Mouse (Mus musculus): Measurements from ENCODE around the gene Acsbg1. TPM values are rescaled to one million over a fixed set of nuclear protein-coding genes. Genes with fewer than 3 reads are reported as not detected.

The Acsbg1 gene
- total RNA-seq, 2 experiments from 2014 or later = 288 to 304 TPM

DNA sequence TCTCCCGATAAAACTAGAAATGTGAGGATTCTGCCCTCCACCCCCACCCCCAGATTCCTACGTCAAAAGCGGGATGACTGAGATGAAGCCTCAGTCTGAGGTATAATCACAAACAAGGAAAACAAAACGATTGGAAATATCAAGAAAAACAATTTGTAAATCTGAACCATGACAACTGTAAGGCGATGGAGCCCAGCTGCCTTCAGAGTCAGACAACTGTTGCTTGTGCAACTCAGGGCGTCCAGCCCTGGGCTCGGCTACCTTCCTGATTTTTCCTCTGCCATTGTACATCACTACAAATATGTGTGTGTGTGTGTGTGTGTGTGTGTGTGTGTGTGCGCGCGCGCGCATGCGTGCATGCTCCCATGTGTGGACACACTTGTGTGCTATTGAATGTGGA, 12.2 kb upstream of the Acsbg1 start:
- no peak for DNase-seq (ENCODE audit: low spot score in 2 of 2)

DNA sequence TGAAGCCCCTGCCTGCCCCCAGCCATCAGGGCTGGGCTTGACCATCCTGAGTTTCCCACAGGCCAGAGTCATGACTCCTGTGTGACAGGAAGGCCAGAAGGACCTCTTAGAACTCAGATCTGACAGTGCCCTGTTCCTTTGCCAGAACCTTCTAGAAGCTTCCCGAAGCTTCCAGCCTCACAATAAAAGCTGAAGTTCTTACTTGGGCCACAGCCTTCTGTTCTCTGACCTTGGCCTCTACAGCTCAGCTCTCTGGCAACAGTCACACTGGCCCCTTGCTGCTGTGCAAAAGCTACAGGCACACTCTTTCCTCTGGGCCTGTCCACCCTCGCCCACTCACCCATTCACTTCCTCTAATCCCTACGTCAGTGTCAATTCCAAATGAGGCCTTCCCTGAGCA, 10.3 kb upstream of the Acsbg1 start:
- DNase-seq (ENCODE audit: low spot score in 2 of 2) = no peak

GRCm38 (mm10) chr9:54668455-54668854, 6.8 kb upstream of the Acsbg1 start:
- DNase-seq (ENCODE audit: low spot score in 2 of 2) = no peak

- DNase-seq (ENCODE audit: low spot score in 2 of 2) = no peak
These were observed 4.4 kb upstream of the Acsbg1 start for GRCm38 (mm10) chr9:54666116-54666515.

- no peak for DNase-seq (ENCODE audit: low spot score in 2 of 2)
These were observed 2.7 kb upstream of the Acsbg1 start for GRCm38 (mm10) chr9:54664358-54664757.

DNA sequence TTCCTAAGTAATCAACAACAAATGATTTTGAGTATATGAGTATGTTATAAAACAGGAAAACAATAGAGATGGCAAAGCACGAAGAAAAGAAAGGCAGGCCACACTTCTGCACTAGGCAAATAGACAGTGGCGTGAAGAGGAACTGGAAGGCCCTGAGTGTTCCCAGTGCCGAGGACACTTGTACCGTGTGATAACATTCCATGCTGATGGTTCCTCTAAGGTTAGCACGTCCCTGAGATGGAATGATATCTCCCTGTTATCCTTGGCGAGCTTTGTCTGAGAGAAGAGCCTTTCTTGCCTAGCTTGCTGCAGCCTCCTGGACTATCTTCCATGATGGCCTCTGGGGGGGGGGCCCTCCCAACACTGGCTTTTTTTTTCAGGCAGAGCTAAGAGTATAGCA, 2.9 kb downstream of the Acsbg1 start:
- DNase-seq (ENCODE audit: low spot score in 2 of 2) = no peak

- no peak for DNase-seq (ENCODE audit: low spot score in 2 of 2)
These were observed 5.3 kb downstream of the Acsbg1 start for GRCm38 (mm10) chr9:54656402-54656801.

- DNase-seq (ENCODE audit: low spot score in 2 of 2) = no peak
These were observed 5.8 kb downstream of the Acsbg1 start for GRCm38 (mm10) chr9:54655846-54656245.

- DNase-seq (ENCODE audit: low spot score in 2 of 2) = no peak
These were observed 8.9 kb downstream of the Acsbg1 start for GRCm38 (mm10) chr9:54652778-54653177.

DNA sequence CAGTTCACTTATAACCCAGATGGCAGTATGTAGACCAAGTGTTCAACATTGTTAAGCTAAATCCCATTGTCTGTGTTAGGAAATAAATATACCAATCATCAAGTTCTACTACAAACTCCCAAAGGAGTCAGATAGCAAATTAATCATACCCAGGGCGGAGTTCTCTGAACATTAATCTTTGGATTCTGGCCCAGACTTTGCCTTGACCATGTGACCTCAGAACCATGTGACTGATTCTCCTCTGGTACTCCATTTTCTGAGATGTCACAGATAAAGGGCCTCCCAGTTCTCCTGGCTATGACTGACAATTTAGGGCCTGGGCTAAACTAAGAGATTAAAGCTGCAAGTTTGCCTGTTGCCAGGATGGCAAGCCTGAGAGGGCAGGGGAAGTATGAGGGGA, 12.3 kb downstream of the Acsbg1 start:
- DNase-seq (ENCODE audit: low spot score in 2 of 2) = no peak

DNA sequence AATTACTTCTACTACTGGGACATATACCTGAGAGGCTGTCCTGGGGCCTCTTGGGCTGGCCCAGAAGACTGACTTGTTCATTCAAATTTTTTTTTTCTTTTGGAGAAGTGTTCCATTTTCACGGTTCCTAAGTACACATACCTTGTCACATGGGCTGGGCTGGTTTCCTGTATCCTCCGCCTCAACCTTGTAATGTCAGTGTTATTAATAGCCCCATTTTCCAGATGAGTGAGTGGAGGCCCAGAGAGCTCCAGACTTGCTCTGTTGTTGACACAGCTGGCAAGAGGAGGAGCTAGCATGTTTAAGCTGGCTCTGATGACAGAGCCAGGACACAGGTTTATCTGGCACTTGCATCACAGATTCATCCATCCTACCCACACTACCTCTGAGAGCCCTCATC, 14.2 kb downstream of the Acsbg1 start:
- DNase-seq (ENCODE audit: low spot score in 2 of 2) = no peak

- DNase-seq (ENCODE audit: low spot score in 2 of 2) = no peak
These were observed 15.4 kb downstream of the Acsbg1 start for GRCm38 (mm10) chr9:54646252-54646651.

GRCm38 (mm10) chr9:54645530-54645929, 16.1 kb downstream of the Acsbg1 start:
- DNase-seq (ENCODE audit: low spot score in 2 of 2) = no peak

GRCm38 (mm10) chr9:54643179-54643578, 18.5 kb downstream of the Acsbg1 start:
- no peak for DNase-seq (ENCODE audit: low spot score in 2 of 2)

- DNase-seq (ENCODE audit: low spot score in 2 of 2) = no peak
These were observed 19.1 kb downstream of the Acsbg1 start for GRCm38 (mm10) chr9:54642556-54642955.

DNA sequence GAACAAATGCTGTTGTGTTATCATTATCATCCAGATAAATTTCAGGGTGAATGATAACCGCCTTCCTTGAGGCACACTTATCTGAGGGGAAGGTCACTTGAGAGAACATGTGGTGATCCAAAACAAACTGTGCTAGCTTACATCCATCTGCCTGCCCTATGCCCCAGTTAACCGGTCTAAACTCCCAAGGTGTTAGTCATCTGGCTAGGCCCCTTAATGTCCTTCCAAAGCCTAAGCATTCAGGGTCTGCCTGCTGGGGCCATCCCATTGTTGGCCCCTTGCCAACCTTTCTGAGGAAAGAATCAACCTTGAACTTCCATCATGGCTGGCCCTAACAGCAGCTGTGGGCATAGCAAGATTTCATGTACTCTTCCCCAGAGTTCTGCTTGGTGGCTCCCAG, 19.5 kb downstream of the Acsbg1 start:
- no peak for DNase-seq (ENCODE audit: low spot score in 2 of 2)

GRCm38 (mm10) chr9:54641548-54641947, 20.1 kb downstream of the Acsbg1 start:
- no peak for DNase-seq (ENCODE audit: low spot score in 2 of 2)

DNA sequence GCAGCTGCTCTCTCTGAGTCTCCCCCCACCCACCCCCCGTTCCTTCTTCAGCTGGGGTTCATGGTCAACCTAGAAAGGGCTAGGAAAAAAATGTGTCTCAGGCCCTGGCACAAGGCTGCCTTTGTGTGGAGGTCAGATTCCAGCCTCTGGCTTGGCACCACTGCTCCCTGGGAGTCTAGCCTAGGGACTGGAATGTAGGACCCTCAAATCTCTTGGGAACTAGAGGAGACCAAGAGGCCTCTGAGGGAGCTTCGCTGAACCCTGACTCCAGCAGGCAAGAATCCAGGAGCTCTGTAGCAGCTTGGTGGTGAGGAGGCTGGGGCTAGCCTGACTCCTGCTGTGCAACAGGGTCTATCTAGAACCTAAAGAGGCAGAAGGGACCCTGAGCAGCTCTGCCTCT, 22.5 kb downstream of the Acsbg1 start:
- DNase-seq (ENCODE audit: low spot score in 2 of 2) = no peak

DNA sequence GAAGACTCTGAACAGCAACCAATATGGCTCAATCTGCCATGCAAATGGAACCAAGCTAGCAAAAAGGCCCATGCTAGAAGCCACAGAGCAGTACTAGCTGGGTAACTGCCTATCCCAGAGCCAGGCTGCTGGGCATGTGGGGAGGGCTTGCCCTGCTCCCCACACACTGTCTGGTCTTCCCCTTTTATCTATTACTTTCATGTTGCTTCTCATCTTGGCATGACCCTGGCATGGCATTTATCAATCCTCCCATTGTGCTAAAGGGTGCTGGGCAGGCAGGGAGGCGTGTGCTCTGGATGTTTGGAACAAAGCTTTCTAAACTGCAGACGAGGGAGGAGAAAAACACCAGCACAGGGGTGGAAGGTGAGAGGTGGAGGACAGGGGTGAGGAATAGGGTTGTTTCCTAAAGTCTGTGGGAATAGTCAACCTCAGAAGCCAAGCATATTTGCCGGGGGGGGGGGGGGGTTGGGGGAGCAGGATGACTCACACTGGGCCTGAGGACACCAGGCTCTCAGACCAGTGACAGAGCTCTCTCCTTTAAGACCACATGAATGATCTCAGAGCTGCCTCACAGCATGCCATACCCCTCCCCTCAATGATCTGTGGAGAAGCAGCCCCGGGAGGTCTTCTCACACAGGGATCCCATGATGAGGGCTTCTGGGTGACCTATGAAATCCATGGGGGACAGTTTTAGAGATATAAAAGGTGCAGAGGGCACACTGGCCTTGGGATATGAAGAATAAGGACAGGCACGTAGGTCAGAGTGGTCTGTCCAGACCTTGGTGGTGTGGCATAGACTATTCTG, 24.0 kb downstream of the Acsbg1 start:
- no peak for DNase-seq (ENCODE audit: low spot score in 2 of 2)

GRCm38 (mm10) chr9:54633401-54633800, 28.3 kb downstream of the Acsbg1 start:
- DNase-seq (ENCODE audit: low spot score in 2 of 2) = no peak

DNA sequence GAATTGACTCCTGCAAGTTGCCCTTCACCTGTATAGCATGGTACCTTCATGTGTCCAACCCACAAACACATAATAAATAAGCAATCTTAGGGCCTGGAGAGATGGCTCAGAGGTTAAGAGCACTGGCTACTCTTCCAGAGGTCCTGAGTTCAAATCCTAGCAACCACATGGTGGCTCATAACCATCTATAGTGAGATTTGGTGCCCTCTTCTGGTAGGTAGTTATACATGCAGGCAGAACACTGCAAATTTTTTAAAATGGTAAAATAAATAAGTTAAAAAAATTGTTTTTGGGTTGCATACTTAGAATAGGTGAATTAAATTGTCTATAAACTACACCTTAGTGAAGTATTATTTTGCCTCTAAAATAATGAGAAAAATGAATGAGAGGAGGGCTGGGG, 30.8 kb downstream of the Acsbg1 start:
- no peak for DNase-seq (ENCODE audit: low spot score in 2 of 2)

- no peak for DNase-seq (ENCODE audit: low spot score in 2 of 2)
These were observed 31.9 kb downstream of the Acsbg1 start for GRCm38 (mm10) chr9:54629613-54630261.

GRCm38 (mm10) chr9:54628752-54629151, 32.9 kb downstream of the Acsbg1 start:
- DNase-seq (ENCODE audit: low spot score in 2 of 2) = no peak
